Mouse (Mus musculus) cortical plate, adult 2 months (tissue): Measurements from ENCODE around the gene Rbm38.
A peak's percentile ranks its signal among the peaks of the same experiment; 100 is the strongest.

Experiments used
- CTCF ChIP-seq: fragments of 200-500 bp; IDR thresholded peaks from 2 replicates; pipeline ENCODE4 v1.5.1; 2011; ENCODE audit warnings: mild to moderate bottlenecking, control low read depth, low read length; ENCODE audit not compliant: insufficient read depth; ENCODE audit errors: extremely low read depth
- POLR2A ChIP-seq: fragments of 200-500 bp; IDR thresholded peaks from 2 replicates; pipeline ENCODE4 v1.6.1; 2011; ENCODE audit warnings: mild to moderate bottlenecking, low read length, control low read depth; ENCODE audit not compliant: insufficient read depth; ENCODE audit errors: extremely low read depth

DNA sequence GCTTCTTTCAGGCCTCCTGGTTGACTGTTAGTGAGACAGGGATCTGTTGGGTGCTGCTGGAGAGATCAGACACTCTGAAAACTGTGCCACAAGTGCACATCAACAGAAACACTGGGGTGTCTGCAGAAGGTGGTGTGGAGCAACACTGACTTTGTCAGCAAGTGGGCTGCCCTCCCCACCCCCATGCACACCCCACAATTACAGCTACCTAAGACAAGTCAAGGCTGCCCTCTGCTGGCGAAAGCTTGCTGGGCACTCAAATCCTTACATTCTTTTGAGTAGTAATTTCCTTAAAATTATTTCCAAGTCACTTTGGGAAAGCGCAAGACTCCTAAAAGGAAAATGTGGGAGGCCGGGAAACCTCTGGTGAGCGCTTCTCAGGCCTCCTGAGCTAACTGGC is 24.1 kb upstream of the Rbm38 start:
- TF ChIP-seq CTCF (peak; percentile 96), POLR2A (no peak)
